Mouse (Mus musculus): ENCODE results near the gene Rab3a. TPM values are rescaled to one million over a fixed set of nuclear protein-coding genes. Genes with fewer than 3 reads are reported as not detected.

The Rab3a gene
- total RNA-seq (2014; fragmentation: Nextera tagmentation), result 11.2 and 11.4 TPM in 2 replicates
- total RNA-seq (2017), result 4.6 and 7.0 TPM in 2 replicates
- 10.8 and 15.4 TPM in 2 replicates for polyA plus RNA-seq (2012)

DNA sequence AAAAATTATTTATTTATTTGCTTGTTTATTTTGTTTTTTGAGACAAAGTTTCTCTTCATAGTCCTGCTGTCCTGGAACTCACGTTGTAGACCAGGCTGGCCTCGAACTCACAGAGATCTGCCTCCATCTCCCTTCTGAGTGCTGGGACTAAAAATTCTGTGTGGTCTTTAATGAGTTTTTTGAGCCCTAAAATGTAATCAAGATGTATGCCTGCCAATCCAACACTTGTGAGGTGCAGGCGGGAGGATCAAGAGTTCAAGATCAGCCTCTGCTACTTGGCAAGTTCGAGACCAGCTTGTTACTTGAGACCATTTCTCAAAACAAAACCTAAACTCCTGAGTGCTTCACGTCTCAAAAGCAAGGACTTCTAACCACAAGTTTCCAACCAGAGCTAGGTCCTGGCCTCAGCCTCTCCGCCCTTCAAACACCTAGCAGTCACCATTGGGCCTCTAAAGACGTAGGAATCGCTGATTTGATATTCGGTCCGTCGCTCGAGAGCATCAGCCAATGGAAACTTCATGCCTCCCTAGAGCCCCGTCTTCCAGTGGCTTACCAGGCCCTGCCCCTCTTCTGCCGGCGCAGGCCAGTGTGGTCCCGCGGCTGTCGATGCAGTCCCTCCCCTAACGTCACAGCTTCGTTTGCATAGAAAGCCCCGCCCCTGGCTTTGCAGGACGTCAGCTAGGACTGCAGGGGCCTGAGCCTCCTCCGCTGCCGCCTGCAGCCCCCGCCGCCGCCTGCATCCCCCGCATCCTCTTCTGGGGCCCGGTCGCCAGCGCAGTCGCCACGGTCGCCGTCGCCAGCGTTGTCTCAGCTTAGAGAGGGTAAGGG, at the start of gene Rab3a:
Rab3a (plus strand) TSS at position 637 of the 828 bp plus-strand sequence.
- Histone ChIP-seq H3K9me3 (replicated peaks) (no peaks in the 10 kb centered on the region), H3K27me3 (ENCODE audit: insufficient read depth, low read length) (peaks cover 11% of the 10 kb centered on the region), H3K4me1 (ENCODE audit: insufficient read depth, low read depth, low read length) (peaks cover 67% of the 10 kb centered on the region), H3K4me3 (ENCODE audit: low read depth, low read length) (peak within 1 kb of the TSS; percentile 86), H3K36me3 (replicated peaks) (peaks cover 44% of the 10 kb centered on the region)
- DNase-seq (ENCODE audit: low spot score) (peak; percentile 98), ATAC-seq (ENCODE audit: extremely low read depth, insufficient number of reproducible peaks, low FRiP score, poor library complexity, severe bottlenecking) (peak; percentile 97)
- no peak for TF ChIP-seq POLR2AphosphoS5 (IDR thresholded peaks at IDR 0.05; ENCODE audit: insufficient replicate concordance, low read depth, low read length)
- TF ChIP-seq CTCF (IDR thresholded peaks at IDR 0.05; ENCODE audit: low read depth, low read length), result no peak
- no peak for TF ChIP-seq GATA1 (IDR thresholded peaks at IDR 0.05; ENCODE audit: borderline replicate concordance, low read length)
- no peak for TF ChIP-seq GATA2 (IDR thresholded peaks at IDR 0.05; ENCODE audit: borderline replicate concordance, low read depth, low read length)
- no peak for TF ChIP-seq TAL1 (conservative IDR thresholded peaks at IDR 0.05; ENCODE audit: low read depth, low read length)

DNA sequence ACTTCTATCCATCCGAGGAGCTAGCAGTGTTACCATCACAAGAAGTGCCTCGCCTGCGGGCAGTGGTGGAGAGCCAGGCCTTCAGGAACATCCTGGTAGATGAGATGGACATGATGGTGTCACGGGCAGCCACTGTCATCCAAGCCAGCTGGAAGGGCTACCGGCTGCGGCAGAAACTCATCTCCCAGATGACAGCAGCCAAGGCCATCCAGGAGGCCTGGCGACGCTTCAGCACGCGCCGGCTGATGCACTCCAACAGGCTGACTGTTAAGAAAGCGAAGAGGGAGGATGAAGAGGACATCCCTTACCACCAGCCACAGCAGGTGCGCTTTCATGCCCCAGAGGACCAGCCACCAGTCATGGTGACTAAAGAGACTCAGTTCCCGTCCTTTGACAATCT, 46.2 kb upstream of the Rab3a start:
- Histone ChIP-seq H3K36me3 (replicated peaks) (no peaks in the 10 kb centered on the region), H3K27me3 (ENCODE audit: insufficient read depth, low read length) (peaks cover 76% of the 10 kb centered on the region), H3K4me1 (ENCODE audit: insufficient read depth, low read depth, low read length) (peaks cover 7% of the 10 kb centered on the region; the same call in 1 of the 2 replicates), H3K9me3 (replicated peaks) (no peaks in the 10 kb centered on the region), H3K4me3 (ENCODE audit: low read depth, low read length) (no peak overlapping the region)
- DNase-seq (ENCODE audit: low spot score) (no peak), ATAC-seq (ENCODE audit: extremely low read depth, insufficient number of reproducible peaks, low FRiP score, poor library complexity, severe bottlenecking) (no peak)
- no peak for TF ChIP-seq POLR2AphosphoS5 (IDR thresholded peaks at IDR 0.05; ENCODE audit: insufficient replicate concordance, low read depth, low read length)
- no peak for TF ChIP-seq GATA2 (IDR thresholded peaks at IDR 0.05; ENCODE audit: borderline replicate concordance, low read depth, low read length)
- TF ChIP-seq GATA1 (IDR thresholded peaks at IDR 0.05; ENCODE audit: borderline replicate concordance, low read length), result no peak

DNA sequence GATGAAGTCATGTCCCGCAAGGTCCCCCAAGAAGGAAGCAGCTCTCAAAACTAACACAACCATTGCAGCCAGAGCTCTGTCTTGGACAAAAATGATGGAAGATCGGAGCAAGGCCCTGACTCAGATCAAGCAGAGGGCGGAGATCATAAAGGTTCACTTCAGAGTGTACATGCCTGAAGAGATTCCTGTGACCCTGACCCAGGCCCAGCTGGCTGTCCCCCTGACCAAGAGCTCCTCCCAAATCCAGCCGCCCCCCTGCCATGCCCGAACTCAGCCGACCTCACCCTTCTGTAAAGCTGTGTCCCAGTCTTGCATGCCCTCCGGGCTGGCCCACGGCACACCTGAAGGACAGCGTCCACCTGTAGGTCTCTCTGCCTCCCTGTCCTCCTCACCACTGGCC, 44.7 kb upstream of the Rab3a start:
- Histone ChIP-seq H3K27me3 (ENCODE audit: insufficient read depth, low read length) (peaks cover 84% of the 10 kb centered on the region), H3K4me3 (ENCODE audit: low read depth, low read length) (no peak overlapping the region), H3K9me3 (replicated peaks) (no peaks in the 10 kb centered on the region), H3K36me3 (replicated peaks) (no peaks in the 10 kb centered on the region), H3K4me1 (ENCODE audit: insufficient read depth, low read depth, low read length) (0 out of 2 replicates have a peak, but pooled peaks cover 5% of the 10 kb centered on the region)
- ATAC-seq (ENCODE audit: extremely low read depth, insufficient number of reproducible peaks, low FRiP score, poor library complexity, severe bottlenecking), result no peak
- TF ChIP-seq POLR2AphosphoS5 (IDR thresholded peaks at IDR 0.05; ENCODE audit: insufficient replicate concordance, low read depth, low read length), result no peak
- TF ChIP-seq TAL1 (conservative IDR thresholded peaks at IDR 0.05; ENCODE audit: low read depth, low read length), result no peak
- TF ChIP-seq GATA1 (IDR thresholded peaks at IDR 0.05; ENCODE audit: borderline replicate concordance, low read length), result no peak
- TF ChIP-seq GATA2 (IDR thresholded peaks at IDR 0.05; ENCODE audit: borderline replicate concordance, low read depth, low read length), result no peak
- TF ChIP-seq CTCF (IDR thresholded peaks at IDR 0.05; ENCODE audit: low read depth, low read length), result no peak
- no peak for DNase-seq (ENCODE audit: low spot score)

DNA sequence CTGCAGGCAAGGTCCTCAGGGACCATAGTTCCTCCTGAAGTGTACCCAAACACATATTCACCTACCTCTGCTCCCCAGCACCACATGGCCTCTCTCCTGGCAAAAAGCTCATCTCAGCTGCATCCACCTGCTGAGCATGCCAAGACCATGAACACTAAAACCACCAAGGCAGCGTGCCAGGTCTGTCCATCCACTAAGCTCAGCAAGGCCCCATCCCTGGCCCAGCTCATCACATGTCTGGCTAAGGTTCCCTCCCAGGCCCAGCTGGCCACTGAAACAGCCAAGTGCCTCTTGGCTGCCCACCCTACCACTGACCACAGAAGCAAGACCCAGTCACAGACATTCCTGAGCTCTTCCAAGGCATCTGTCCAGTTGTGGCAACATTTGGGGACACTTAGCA, 44.2 kb upstream of the Rab3a start:
- 0 out of 2 replicates have a peak, but pooled peaks cover 5% of the 10 kb centered on the region for H3K4me1 ChIP-seq (ENCODE audit: insufficient read depth, low read depth, low read length)
- TF ChIP-seq POLR2AphosphoS5 (IDR thresholded peaks at IDR 0.05; ENCODE audit: insufficient replicate concordance, low read depth, low read length) (no peak), GATA1 (IDR thresholded peaks at IDR 0.05; ENCODE audit: borderline replicate concordance, low read length) (no peak), GATA2 (IDR thresholded peaks at IDR 0.05; ENCODE audit: borderline replicate concordance, low read depth, low read length) (no peak), TAL1 (conservative IDR thresholded peaks at IDR 0.05; ENCODE audit: low read depth, low read length) (no peak), CTCF (IDR thresholded peaks at IDR 0.05; ENCODE audit: low read depth, low read length) (no peak)
- ATAC-seq (ENCODE audit: extremely low read depth, insufficient number of reproducible peaks, low FRiP score, poor library complexity, severe bottlenecking) (no peak), DNase-seq (ENCODE audit: low spot score) (no peak)
- no peak overlapping the region for H3K4me3 ChIP-seq (ENCODE audit: low read depth, low read length)
- no peaks in the 10 kb centered on the region for H3K36me3 ChIP-seq (replicated peaks)
- H3K27me3 ChIP-seq (ENCODE audit: insufficient read depth, low read length), result peaks cover 84% of the 10 kb centered on the region
- no peaks in the 10 kb centered on the region for H3K9me3 ChIP-seq (replicated peaks)

DNA sequence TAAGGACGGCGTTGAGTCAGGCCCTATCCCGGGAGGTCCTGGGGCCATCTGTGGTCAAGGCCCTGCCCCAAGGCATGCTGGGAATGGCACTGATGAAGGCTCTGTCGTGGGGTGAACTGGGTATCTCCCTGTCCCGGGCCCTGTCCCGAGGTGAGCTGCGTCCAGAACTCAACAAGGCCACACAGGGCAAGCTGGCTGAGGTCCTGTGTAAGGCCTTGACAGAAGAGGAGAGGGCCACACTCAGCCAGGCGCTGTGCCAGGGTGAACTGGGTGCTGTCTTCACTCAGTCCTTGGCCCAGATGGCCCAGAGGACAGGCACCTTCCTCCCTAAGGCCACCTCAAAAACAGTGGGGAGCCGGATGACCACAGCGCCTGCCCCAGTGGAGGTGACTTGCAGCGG, 43.4 kb upstream of the Rab3a start:
- 0 out of 2 replicates have a peak, but pooled peaks cover 5% of the 10 kb centered on the region for H3K4me1 ChIP-seq (ENCODE audit: insufficient read depth, low read depth, low read length)
- ATAC-seq (ENCODE audit: extremely low read depth, insufficient number of reproducible peaks, low FRiP score, poor library complexity, severe bottlenecking), result no peak
- TF ChIP-seq CTCF (IDR thresholded peaks at IDR 0.05; ENCODE audit: low read depth, low read length), result no peak
- no peak for TF ChIP-seq GATA2 (IDR thresholded peaks at IDR 0.05; ENCODE audit: borderline replicate concordance, low read depth, low read length)
- TF ChIP-seq GATA1 (IDR thresholded peaks at IDR 0.05; ENCODE audit: borderline replicate concordance, low read length), result no peak
- no peak for TF ChIP-seq TAL1 (conservative IDR thresholded peaks at IDR 0.05; ENCODE audit: low read depth, low read length)
- no peak for TF ChIP-seq POLR2AphosphoS5 (IDR thresholded peaks at IDR 0.05; ENCODE audit: insufficient replicate concordance, low read depth, low read length)
- H3K36me3 ChIP-seq (replicated peaks), result no peaks in the 10 kb centered on the region
- DNase-seq (ENCODE audit: low spot score), result no peak
- H3K9me3 ChIP-seq (replicated peaks), result no peaks in the 10 kb centered on the region
- no peak overlapping the region for H3K4me3 ChIP-seq (ENCODE audit: low read depth, low read length)
- H3K27me3 ChIP-seq (ENCODE audit: insufficient read depth, low read length), result peaks cover 82% of the 10 kb centered on the region

DNA sequence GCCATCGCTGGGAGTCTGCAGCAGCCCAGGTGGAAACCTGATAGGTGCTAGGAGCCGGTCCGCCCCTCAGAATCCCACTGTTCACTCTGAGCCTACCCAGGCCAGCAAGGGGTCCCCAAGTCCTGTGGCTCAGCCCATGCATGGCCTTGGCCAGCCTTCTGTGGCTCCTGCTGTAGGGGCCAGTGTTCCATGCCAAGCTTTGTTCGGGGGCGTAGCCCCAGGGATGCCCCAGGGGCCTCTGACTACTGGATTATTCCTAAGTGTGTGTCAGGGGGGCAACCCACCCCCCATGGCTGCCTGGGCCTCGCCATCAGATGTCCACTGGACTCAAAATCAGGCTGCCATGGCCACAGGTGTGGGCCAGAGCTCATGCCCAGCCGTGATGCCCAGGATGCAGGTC, 40.5 kb upstream of the Rab3a start:
- H3K4me1 ChIP-seq (ENCODE audit: insufficient read depth, low read depth, low read length), result peaks cover 9% of the 10 kb centered on the region
- TF ChIP-seq TAL1 (conservative IDR thresholded peaks at IDR 0.05; ENCODE audit: low read depth, low read length) (no peak), GATA2 (IDR thresholded peaks at IDR 0.05; ENCODE audit: borderline replicate concordance, low read depth, low read length) (no peak), CTCF (IDR thresholded peaks at IDR 0.05; ENCODE audit: low read depth, low read length) (no peak), GATA1 (IDR thresholded peaks at IDR 0.05; ENCODE audit: borderline replicate concordance, low read length) (no peak), POLR2AphosphoS5 (IDR thresholded peaks at IDR 0.05; ENCODE audit: insufficient replicate concordance, low read depth, low read length) (no peak)
- ATAC-seq (ENCODE audit: extremely low read depth, insufficient number of reproducible peaks, low FRiP score, poor library complexity, severe bottlenecking) (no peak), DNase-seq (ENCODE audit: low spot score) (no peak)
- no peak overlapping the region for H3K4me3 ChIP-seq (ENCODE audit: low read depth, low read length)
- no peaks in the 10 kb centered on the region for H3K9me3 ChIP-seq (replicated peaks)
- H3K27me3 ChIP-seq (ENCODE audit: insufficient read depth, low read length), result peaks cover 77% of the 10 kb centered on the region
- H3K36me3 ChIP-seq (replicated peaks), result no peaks in the 10 kb centered on the region
